Mouse (Mus musculus): Measurements from ENCODE around the gene Hmg20b. TPM values are rescaled to one million over a fixed set of nuclear protein-coding genes. Genes with fewer than 3 reads are reported as not detected.

Hmg20b gene
- total and polyA plus RNA-seq, 2 experiments from 2014 or later, result 20.8 to 36.8 TPM

GRCm38 (mm10) chr10:81323791-81324530 lies 26.3 kb downstream of the Hmg20b start:
- DNase-seq (ENCODE audit: low spot score) (no peak), ATAC-seq (no peak)
- Histone ChIP-seq H3K9ac (replicated peaks; ENCODE audit: low read length) (no peak overlapping the region), H3K27ac (no peak overlapping the region), H3K27me3 (ENCODE audit: insufficient read depth, low read length) (no peaks in the 10 kb centered on the region), H3K9me3 (ENCODE audit: low read length) (no peaks in the 10 kb centered on the region), H3K4me1 (ENCODE audit: insufficient read depth, low read length) (peaks cover 11% of the 10 kb centered on the region; the same call in 1 of the 2 replicates), H3K4me3 (ENCODE audit: low read length) (no peak overlapping the region), H3K4me2 (ENCODE audit: low read depth, low read length) (no peak overlapping the region), H3K36me3 (ENCODE audit: insufficient read depth, low read length) (peaks cover 48% of the 10 kb centered on the region)
- WGBS, result 92% methylated on average over 18 of the region's 18 CpGs
- no peak for TF ChIP-seq CTCF (IDR thresholded peaks at IDR 0.05; ENCODE audit: low read depth)

GRCm38 (mm10) chr10:81323141-81323775 lies 27.0 kb downstream of the Hmg20b start:
- H3K36me3 ChIP-seq (ENCODE audit: insufficient read depth, low read length), result peaks cover 53% of the 10 kb centered on the region
- H3K4me3 ChIP-seq (ENCODE audit: low read length), result no peak overlapping the region
- H3K27me3 ChIP-seq (ENCODE audit: insufficient read depth, low read length), result no peaks in the 10 kb centered on the region
- H3K4me2 ChIP-seq (ENCODE audit: low read depth, low read length), result no peak overlapping the region
- no peak overlapping the region for H3K9ac ChIP-seq (replicated peaks; ENCODE audit: low read length)
- ATAC-seq (no peak), DNase-seq (ENCODE audit: low spot score) (no peak)
- no peaks in the 10 kb centered on the region for H3K9me3 ChIP-seq (ENCODE audit: low read length)
- TF ChIP-seq CTCF (IDR thresholded peaks at IDR 0.05; ENCODE audit: low read depth), result no peak
- peaks cover 11% of the 10 kb centered on the region; the same call in 1 of the 2 replicates for H3K4me1 ChIP-seq (ENCODE audit: insufficient read depth, low read length)
- no peak overlapping the region for H3K27ac ChIP-seq
- WGBS, result 93% methylated on average over 23 of the region's 23 CpGs

GRCm38 (mm10) chr10:81322444-81322843 lies 27.8 kb downstream of the Hmg20b start:
- Histone ChIP-seq H3K27me3 (ENCODE audit: insufficient read depth, low read length) (no peaks in the 10 kb centered on the region), H3K4me1 (ENCODE audit: insufficient read depth, low read length) (peaks cover 11% of the 10 kb centered on the region; the same call in 1 of the 2 replicates), H3K9me3 (ENCODE audit: low read length) (no peaks in the 10 kb centered on the region), H3K9ac (replicated peaks; ENCODE audit: low read length) (no peak overlapping the region), H3K4me3 (ENCODE audit: low read length) (no peak overlapping the region), H3K27ac (no peak overlapping the region), H3K36me3 (ENCODE audit: insufficient read depth, low read length) (peaks cover 57% of the 10 kb centered on the region), H3K4me2 (ENCODE audit: low read depth, low read length) (no peak overlapping the region; the same call in 1 of the 2 replicates)
- ATAC-seq (no peak), DNase-seq (ENCODE audit: low spot score) (no peak)
- WGBS, result 92% methylated on average over 27 of the region's 27 CpGs
- no peak for TF ChIP-seq CTCF (IDR thresholded peaks at IDR 0.05; ENCODE audit: low read depth)

DNA sequence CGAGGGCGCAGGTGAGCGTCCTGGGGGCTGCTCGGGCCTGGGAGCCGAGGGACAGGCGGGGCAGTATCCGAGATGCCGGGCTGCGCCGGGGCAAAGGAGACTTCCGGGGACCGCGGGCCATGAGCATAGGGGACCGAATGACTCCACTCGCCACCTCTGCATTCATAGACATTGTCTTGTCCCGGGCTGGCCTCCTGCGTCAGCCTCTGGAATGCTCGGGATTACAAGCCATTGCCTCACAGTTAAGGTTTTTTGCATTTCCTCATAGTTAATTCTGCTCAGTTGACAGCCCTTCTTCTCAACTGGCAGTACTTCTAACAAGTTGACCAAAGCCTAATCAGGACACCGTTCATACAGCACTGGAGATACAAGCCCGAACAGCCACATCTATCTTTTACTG lies 28.8 kb downstream of the Hmg20b start:
- Histone ChIP-seq H3K9ac (replicated peaks; ENCODE audit: low read length) (peak overlapping the region; percentile 86), H3K9me3 (ENCODE audit: low read length) (no peaks in the 10 kb centered on the region), H3K27me3 (ENCODE audit: insufficient read depth, low read length) (no peaks in the 10 kb centered on the region), H3K4me3 (ENCODE audit: low read length) (peak overlapping the region; percentile 97), H3K4me2 (ENCODE audit: low read depth, low read length) (peak overlapping the region; percentile 85), H3K27ac (peak overlapping the region; percentile 93), H3K4me1 (ENCODE audit: insufficient read depth, low read length) (peaks cover 11% of the 10 kb centered on the region; the same call in 1 of the 2 replicates), H3K36me3 (ENCODE audit: insufficient read depth, low read length) (peaks cover 49% of the 10 kb centered on the region)
- no peak for ATAC-seq
- no peak for DNase-seq (ENCODE audit: low spot score)
- TF ChIP-seq CTCF (IDR thresholded peaks at IDR 0.05; ENCODE audit: low read depth), result no peak
- 3% methylated on average over 19 of the region's 20 CpGs for WGBS

DNA sequence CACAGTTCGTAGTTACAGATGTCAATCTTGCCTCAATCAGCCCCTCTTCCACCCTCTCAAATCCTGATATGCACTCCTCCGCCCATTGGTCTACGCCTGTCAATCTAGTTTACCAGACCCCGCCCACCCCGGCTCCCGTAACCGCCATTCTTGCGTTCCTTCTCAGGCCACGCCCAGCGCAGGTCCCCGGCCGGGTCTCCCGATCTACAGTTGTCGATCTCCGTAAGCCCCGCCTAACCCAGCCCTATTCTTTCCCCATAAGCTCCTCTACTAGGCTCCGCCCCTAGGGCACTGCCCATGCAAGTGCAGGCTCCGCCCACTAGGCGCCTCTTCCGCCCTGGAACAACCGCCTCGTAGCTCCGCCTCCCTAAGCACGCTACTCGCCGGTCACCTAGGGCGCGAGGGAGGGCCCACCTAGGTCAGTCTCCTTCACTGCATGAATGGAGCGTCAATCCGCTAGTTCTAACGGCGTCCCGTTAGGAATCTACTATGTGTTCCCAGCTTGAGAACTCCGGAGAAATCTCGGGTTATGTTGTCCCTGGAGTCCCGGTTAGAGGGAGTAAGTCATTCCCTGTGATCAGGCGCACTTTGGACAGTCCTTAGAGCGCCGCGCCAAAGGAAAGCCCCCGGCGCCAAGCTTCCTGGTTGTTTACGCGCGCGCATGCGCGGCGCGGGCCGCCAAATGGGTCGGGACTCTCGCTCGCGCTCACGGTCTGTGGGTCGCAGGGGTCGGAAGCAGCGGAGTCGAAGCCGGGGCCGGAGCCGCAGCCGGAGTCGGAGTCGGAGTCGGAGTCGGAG lies 29.5 kb downstream of the Hmg20b start, which contains the start of gene Cactin:
TSS of gene Cactin (plus strand) at position 554 of the 798 bp plus-strand sequence.
- peak; percentile 57 for TF ChIP-seq CTCF (IDR thresholded peaks at IDR 0.05; ENCODE audit: low read depth)
- Histone ChIP-seq H3K27ac (peak within 1 kb of the TSS; percentile 93), H3K9me3 (ENCODE audit: low read length) (no peaks in the 10 kb centered on the region), H3K36me3 (ENCODE audit: insufficient read depth, low read length) (peaks cover 49% of the 10 kb centered on the region), H3K4me1 (ENCODE audit: insufficient read depth, low read length) (peaks cover 11% of the 10 kb centered on the region; the same call in 1 of the 2 replicates), H3K9ac (replicated peaks; ENCODE audit: low read length) (peak within 1 kb of the TSS; percentile 86), H3K4me3 (ENCODE audit: low read length) (peak within 1 kb of the TSS; percentile 97), H3K4me2 (ENCODE audit: low read depth, low read length) (peak within 1 kb of the TSS; percentile 85), H3K27me3 (ENCODE audit: insufficient read depth, low read length) (no peaks in the 10 kb centered on the region)
- ATAC-seq (peak; percentile 96), DNase-seq (ENCODE audit: low spot score) (peak; percentile 100)
- WGBS, result under 1% methylated on average over 68 of the region's 68 CpGs
